Mouse (Mus musculus) B cell, adult 2 months (primary cell): ENCODE measurements at regions not wholly inside any gene's neighbourhood (a gene's known extent, or its start where the extent isn't known, plus 50 kb on each side); places are given as distances from the start of the nearest gene placed in this dataset.

ENCODE experiments used
- DNase-seq, 2 experiments: peaks; one replicate each; pipeline ENCODE4 v3.0.0; 2022

DNA sequence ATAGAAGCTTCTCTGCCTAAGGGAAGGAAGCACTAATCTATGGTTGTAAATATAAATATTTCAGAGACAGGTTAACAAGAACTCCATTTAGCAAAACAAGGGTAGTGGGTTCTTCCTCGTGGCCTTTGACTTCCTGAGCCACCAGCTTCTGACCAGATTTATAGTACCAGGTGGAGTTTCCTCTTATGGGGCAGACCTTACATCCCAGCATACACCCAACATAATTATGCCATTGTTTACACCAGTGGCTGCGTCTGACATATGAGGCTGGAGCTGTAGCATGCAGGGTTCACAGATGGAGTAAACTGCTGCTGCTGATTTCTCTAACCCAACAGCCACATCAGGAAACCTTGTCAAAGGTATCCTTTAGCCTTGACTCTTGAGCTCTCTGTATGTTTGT, 75.5 kb downstream of the Trib2 start:
- no peak for DNase-seq

DNA sequence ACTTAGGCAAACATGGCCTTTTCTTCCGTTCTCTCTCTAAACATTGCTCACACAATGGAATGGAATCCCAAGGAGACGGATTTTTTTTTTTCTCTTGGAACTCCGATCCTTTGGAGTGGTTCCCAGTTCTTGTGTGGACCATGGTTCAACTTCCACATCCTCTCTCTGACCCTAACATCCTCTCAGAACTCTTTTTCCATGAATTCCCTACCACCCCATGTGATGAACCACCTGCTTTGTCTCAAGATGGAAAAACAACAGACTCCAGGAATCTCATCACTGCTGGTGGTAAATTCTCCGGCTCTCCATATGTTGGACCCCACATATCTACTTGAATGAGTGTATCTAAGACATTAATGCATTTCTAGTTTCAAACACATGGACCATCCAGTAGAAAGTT, 77.7 kb downstream of the Trib2 start:
- no peak for DNase-seq

DNA sequence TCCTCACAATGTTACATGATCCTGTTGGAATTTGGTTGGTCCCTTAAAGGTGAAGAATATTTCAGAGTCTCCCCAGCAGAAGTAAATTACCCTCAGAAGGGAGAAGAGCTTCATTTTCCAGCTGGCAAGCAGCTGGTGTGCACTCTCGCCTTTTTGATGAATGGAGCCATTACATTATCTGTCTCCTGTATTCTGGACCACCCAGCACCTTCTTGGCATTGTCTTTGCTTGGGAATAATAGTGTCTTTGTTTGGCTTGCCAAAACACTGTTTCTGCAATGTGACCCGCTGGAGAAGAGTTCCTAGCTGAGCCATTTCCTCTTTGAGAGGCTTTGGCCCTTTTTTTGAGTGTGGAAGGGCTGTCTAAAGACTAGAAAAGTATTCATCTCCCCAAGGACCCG, 85.5 kb downstream of the Trib2 start:
- DNase-seq = no peak

DNA sequence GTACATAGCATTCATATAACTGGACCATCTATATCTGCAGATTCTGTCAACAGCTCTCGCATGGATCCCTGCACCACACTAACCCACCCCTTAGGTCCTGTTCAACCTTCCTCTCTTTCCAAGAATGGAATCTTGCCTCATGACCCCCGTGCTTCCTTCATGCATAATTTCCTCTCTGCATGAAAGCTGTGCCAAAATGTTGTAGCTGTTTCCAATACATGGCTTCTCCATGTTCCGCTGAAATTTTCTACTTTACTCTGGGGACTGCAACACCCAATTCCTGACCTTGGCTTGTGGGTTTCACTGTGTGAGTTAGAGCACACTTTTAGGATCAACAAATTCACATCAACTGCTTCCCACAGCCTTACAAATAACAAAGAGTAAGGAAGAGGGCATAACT, 87.0 kb downstream of the Trib2 start:
- no peak for DNase-seq

DNA sequence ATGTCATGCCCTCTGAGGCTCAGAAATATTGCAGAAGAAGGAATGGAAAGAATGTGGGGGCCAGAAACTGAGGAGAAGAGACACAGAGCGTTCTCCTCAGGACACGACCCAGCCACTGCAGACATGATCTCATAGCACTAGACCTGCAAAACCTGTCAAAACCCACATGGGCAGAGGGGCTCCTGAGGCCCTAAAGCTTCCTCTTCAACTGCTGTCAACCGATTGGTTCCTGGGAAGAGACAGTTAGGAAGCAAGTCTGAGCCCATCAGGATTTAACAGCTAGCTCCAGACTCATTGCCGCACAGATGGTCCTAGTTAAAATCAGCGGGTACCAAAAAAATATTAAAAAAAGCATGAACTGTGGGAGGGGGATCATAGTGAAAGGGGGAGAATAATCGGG, 93.2 kb downstream of the Trib2 start:
- DNase-seq = no peak

DNA sequence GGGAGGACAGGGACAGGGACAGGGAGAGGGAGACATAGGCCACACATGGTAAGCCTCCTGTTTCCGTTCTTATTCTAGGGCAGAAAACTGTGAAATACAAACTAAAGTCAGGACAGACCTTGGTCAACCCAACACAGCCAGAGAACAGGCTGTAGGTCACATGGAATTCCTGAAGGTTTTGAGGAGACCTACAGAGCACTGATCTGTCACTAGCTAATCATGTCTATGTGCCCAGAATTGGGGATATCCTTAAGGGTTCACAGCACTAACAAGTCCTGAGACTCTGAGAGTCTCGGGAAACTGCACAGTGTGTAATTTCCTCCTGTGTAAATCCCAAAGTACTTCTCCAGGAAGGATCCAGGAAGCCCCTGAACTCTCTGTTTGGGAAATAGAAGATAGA, 94.6 kb downstream of the Trib2 start:
- no peak for DNase-seq

DNA sequence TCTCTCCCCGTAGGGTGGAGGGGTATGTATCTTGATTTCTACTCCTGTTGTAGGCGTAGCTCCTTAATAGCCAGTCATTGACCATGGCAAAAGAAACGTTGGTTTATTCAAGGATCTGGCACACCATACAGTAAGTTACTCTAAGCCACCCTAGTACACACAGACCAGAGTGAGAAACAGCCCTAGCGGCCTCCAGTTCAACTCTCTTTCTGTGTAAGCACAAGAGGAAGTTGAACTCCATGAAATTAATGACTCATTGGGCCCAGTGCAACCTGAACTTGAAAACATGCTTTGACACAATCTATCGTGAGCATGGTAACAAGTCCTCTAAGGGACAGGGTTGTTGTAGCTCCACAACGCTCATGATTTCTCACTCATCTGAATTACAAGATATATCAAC, 96.6 kb downstream of the Trib2 start:
- DNase-seq = no peak

DNA sequence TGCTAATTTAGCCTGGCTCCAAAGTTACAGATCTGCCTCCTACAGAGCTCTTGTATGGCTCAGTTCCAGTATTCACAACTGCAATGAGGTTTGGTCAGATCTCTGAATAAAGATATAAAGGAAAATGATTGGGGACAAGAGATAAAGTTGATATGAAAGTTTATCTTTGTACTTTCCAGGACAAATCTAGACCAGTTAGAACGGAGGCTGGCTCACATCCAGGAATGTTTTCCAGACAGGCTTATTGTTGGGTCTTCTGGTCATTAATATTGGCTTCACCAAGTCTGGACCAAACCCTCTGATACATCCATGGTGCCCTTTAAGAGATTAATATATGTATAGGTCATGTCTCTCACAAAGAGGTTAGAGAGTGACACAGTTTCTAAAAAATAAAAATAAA, 97.9 kb downstream of the Trib2 start:
- no peak for DNase-seq

DNA sequence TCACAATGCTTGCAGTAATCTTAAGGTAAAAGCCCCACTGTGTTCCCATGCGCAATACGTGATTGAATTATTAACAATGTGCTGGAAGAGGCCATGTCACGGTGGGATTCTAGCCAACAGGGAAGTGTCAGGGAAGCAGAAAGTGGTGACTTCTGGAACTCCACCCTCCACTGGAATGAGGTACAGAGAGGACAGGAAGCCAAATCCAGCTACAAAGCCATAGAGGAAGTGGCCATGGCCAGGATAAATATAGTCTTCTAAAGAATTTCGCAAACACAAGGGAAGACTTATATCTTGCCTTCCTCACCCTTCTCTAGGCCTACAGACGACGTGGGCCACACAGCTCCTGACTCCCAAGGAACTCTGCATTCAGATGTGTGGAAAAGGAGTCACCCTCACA, 98.7 kb downstream of the Trib2 start:
- no peak for DNase-seq

DNA sequence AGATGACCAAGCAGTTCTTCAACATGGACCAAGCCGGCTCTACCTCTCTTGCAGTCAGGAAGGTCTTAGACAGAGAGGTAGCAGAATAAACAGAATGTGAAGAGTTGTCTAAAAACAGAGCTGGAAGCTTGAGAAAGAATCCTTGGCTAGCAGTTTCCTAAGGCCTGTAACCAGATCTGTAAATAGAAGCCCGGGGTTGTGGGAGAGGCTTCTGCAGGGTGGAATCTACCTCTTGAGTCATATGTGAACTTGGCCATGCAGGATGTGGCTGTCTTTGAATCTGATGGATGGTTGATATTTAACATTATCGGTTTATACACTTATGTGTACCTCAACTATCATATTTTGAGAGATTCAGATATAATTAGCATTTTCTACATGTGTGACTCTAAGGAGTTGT, 99.4 kb downstream of the Trib2 start:
- DNase-seq = no peak

DNA sequence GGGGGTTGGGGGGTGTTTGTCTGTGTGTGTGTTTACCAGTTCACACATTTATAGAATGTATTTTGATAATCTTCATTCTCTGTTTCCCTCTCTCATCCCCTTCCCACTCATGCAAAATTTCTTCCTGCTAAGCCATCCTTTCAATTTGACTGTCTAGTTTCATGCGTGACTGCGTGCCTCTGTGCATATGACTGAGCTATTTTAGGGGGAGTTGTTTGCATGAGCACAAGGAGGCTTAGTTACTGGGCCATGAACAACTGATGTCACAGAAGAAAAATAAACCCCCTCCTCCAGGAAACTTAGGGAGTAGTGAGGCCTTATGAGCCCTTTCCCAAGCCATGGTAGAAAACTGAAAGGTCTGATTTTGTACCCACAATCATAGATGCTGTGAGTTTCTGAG, 103.1 kb downstream of the Trib2 start:
- no peak for DNase-seq

DNA sequence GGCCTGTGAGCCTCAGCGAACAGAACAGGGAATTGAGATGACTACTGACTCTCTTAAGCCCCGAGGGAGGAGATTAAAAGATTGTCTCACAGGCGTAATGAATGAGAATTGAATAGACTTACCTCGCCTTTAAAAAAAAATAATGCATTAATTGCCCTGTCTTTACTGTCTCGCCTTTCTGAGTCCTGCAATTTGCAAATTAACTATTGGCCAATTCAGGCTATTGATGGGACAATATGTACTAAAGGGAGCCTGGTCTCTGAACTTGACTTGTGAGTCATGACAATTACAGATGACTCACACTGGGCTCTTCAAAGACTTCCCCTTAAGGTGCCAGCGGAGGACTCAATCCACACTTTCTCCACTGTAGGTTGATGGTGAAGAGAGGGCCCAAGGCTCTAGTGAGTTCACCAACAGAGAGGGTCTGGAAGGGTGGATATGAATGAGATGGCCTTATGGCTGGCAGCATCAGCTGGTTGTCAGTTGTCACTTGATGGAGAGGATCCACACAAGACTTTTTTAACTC, 109.1 kb downstream of the Trib2 start:
- no peak for DNase-seq

DNA sequence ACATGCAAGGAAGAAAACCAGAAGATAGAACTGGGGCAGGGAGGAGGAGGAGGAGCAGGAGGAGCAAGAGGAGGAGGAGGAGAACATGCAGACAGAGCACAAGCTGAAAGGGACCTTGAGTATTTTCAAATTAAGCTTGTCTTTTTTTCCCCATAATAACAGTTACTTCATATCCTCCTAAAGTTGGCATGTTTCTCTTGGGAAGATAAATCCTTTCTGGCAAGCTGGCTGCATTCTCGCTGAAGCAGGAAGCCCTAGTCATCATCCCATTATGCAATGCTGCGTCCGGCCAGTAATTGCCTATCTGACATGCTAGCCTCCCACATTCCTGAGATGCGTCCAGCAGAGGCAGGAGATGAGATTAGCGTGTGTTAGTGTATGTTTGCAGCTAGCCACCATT, 112.3 kb downstream of the Trib2 start:
- DNase-seq = no peak

DNA sequence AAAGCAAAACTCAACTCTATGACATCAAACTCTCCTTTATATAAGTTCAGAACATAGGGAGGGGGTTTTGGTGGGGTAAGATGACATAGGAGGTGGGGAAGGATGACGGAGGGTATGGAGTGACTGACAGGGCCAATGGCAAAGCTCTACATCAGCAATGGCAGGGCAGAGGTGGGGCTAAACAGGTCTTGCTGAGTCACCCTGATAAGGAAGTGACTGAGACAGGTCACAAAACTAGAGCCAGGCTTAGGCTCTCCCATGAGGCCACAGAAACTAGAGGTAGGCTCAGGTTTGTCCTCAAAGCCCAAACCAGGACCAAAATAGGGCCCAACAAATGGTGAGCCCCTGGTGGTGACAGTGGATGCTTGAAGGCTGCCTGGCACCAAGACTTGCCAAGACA, 114.6 kb downstream of the Trib2 start:
- DNase-seq = no peak

DNA sequence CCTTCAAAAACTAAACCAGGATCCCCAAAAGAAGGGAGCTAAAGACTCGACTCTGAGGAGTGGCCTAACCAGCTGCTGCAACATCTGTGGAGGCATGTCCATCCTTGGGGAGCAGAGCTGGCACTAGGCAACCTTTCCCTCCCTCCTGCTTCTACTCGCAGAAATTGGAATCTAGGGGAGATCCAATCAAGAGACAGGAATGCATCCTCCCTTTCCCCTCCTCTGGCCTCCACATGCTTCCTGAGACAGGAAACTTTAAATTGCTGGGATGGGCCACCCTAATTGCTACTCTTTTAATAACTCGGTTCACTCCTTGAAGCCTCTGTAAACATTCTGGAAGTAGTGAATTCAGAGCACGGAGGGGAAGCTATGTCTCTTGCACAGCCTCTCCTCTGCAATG, 117.9 kb downstream of the Trib2 start:
- DNase-seq = no peak

DNA sequence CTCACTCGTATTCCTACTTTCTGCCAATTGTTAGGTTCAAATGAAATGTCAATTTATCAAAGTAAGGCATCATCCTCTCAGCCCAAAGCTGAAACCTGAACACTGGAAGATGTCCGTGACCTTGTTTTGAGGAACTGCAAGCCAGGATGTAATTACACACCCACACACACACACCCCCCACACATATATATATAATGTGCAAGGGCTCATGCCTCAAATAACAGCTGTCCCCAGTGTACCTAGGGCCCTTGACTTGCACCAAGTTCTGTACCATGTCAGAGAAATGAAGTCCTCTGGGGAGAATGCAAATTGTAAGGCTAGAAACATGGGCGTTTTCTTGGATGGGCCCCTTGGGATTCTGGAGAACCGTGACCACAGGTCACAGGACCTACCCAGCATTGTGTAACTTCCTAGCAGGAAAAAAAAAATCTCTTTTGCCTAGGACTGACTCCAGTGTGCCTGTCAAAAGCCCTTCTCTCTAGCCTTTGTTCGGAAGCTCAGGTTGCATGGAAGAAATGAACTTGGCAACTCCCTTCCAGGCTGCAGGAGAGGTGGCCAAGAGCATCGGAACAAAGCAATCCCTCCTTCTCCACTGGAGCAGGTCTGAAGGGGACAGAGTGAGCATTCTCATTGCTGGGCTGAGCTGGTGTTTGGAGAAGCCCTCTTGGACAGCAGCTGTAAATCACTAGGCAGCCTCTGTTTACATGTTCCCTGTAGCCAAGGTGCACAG, 118.5 kb downstream of the Trib2 start:
- DNase-seq = no peak

DNA sequence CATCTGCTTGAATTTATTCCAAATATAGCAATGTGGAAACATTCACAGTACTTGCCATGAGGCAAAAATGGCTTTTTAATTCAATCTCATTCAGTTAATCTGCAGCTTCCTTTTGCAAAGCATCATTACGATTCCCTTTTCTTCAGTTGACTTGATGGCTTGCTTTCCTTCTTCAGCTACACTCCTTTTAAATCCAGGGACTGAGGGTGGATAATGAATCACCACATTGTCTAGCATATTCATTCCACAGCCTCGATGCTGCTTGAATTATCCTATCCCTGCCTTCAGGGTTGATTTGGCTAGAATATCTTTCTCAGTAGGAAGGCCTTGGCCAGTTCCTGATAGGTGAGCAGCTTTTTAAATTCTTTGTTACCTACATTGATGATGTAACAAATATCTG, 128.4 kb downstream of the Trib2 start:
- no peak for DNase-seq

DNA sequence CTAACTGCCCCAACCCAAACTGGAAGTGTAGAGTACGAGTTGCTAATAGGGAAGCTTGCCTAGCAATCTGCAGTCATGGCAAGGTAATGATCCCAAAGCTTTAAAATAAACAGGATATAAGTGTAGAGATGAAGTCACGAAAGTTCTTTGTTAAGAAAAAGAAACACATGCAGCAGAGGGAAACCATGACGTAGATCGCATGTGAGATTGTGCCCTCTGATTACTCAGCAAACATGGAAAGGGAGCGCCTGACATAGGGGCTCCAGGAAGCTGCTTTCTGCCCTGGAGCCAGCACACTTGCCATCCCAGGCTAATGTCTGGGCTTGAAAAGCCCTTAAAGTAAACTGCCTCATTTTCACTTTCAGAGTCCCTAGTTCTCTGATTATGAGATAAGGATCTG, 132.4 kb downstream of the Trib2 start:
- no peak for DNase-seq

DNA sequence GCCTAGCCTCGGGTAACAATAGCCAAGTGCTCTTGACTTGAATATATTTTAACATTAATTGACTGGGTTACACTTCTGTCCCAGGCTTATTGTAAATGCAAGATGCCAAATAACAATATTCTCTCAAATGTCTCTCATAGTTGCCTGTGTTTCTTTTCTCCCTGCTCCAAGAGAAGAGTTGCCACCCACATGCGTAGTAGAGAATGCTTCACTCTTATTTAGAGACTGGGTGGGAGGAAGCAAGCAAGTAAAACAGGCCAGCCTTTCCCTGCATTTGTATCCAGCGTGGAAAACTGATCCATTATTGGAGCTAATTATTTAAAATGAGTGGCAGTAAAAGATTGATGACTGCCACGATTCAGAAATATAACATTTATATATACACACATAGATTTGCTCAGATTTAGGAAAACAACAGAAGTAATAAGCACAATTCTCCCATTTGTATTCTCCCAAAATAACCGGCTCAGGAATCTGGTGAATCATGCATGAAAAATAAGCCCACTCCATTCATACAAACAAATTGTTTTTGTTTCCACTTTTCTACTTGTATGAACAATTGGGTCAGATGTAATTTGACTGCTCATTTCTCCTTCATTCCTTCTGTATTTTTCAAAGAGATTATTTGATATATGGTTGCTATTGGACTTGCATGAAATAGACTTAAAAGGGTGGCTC, 134.9 kb downstream of the Trib2 start:
- no peak for DNase-seq

DNA sequence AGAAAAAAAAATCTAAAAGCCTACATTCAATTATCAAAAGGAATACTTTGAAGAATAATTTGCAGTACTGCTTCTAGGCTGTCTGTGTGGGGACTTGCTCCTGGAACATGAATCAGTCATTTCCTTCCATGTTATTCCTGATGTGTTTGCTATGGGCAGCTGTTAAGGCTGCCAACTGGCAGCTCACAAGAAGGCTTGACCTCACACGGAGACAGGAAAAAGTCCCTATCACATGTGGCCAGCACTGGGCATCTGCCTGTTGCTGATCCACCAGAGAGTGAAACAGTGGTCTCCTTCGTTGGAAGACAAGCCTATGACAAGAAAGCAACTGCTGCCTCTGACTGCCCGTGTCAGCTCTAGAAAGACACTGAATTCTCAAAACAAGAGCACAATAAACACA, 140.6 kb downstream of the Trib2 start:
- DNase-seq = no peak

DNA sequence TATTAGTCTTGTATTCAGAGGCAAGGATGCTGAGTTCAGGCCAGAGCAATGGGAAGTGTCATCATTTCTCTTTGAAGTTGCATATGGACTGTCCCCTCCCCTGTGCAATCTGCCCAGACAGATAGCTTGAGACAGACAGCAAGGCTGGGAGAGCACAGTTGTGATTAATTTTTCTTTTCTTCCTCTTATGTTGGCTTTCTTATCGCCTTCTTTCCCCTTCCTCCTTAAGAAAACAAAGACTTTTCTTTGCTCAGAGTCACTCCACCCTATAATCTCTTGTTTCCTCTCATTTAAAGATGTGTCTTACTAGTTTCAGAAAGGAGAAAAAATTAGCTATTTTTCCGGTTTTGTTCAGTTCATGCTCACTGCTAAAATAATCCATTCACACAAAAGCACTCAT, 157.0 kb downstream of the Trib2 start:
- DNase-seq = no peak

DNA sequence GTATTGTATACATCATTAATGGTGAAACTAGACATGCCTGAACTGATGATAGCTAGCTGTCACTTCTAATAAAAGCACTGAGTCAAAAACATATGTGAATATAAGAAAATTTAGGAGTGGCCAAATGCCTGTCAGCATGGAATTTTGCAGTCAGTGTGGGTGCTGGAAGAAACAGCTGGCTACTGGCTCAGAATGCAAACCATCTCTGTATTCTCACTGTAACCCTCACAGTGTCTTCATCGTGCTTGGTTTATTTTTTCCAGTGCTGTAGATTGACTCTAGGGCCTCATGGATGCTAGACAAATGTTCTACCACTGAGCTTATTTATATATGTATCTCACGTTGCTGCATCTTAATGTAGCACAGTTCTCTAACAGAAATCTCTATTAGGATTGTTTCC, 157.4 kb downstream of the Trib2 start:
- no peak for DNase-seq

DNA sequence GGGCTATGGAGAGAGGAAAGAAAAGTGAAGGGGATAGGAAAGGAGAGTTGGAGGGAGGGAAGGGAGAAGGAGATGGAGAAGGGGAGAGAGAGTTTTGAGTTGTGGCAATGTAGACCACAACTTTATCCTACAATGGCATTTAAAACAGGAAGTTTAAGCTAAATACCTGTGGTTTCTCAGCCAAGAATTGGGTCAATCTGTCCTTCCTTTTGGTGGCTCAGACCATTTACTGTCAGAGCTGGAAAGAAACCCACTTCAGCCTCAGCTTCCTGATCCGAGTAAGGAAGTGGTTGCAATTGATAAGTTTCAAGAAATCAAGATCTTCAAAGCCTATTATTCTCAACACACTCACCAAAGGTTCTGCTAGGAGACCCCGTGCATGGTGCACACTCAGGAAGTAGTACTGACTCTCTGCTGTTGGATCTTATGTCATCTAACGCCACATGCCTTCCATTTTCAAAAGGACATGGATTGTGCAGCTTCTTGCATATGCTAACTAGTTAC, 158.9 kb downstream of the Trib2 start:
- no peak for DNase-seq

DNA sequence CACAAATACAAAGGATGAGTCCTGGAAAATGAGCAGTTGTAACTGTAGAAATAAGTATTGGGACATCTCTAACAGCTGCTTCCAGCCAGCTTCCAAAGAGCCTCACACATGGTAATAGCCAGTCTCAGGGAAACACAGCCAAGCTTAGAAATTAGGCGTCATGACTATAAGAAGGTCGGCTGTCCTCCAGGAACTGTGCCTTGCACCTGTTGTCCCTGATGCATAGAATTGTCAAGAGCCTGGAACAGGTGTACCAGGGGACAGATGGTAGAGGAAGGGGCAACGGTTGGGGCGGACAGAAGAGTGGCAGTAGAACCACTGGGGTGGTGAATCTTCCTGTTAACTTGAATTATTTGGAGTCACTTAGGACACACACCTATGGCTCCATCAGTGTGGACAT, 162.1 kb downstream of the Trib2 start:
- no peak for DNase-seq

DNA sequence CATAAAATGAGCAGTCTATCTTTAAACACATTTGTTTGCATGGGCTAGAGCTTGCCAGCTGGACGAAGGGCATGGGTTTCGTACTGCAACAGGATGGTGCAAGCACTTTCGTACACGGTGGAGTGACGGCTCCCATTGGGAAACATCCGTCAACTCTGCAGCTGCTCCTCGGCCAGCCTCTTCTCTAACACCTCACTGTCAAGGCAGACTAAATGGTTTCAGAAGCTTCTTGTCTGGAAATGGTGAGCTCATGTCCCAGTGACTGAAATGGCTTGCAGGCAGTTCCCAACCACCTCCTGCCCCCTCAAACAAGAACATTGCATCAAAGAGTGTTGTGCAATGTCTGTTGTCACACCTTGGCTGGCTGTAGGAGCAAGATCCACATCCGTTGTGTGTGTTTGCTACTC, 163.4 kb downstream of the Trib2 start:
- DNase-seq = no peak
